Mouse (Mus musculus) left cerebral cortex, postnatal 25 days (tissue): ENCODE results near the gene Upk3bl. TPM values are rescaled to one million over a fixed set of nuclear protein-coding genes. Genes with fewer than 3 reads are reported as not detected.
"Not testable (repeated sequence)": the region's sequence is repeated elsewhere in the genome, so short reads cannot be mapped to it uniquely, and the experiment has no call there.

Experiments
- DNase-seq, 2 experiments: peaks; one replicate each; pipeline ENCODE4 v3.0.0; 2022; ENCODE audit warnings: low spot score in 2 of 2, mixed read lengths in 1 of 2
- intact Hi-C: fragments of 180-260 bp; cut with DNase I; formaldehyde crosslinking; loops from one replicate; pipeline ENCODE4 v1.15.1; 2025
- total RNA-seq, 2 experiments: library from RNA; stranded (reverse); gene quantifications; 2 replicates each; pipeline ENCODE4 v1.2.3; 2021

Upk3bl gene
- total RNA-seq, 2 experiments from 2014 or later: not detected

GRCm38 (mm10) chr5:136083669-136084107 lies 29.4 kb downstream of the Upk3bl start, which contains the start of gene Rasa4:
Rasa4 (plus strand) TSS chr5:136083916.
- peak; percentile 90 to 96 for DNase-seq
- intact Hi-C loops: no loop called here

GRCm38 (mm10) chr5:136084144-136084881 lies 30.0 kb downstream of the Upk3bl start:
- DNase-seq: no peak
- intact Hi-C loops: no loop called here

- no peak for DNase-seq
- intact Hi-C loops: no loop called here
Observed at GRCm38 (mm10) chr5:136084891-136085651, 30.8 kb downstream of the Upk3bl start.

GRCm38 (mm10) chr5:136086290-136086689 lies 32.0 kb downstream of the Upk3bl start:
- no peak for DNase-seq
- intact Hi-C loops: no loop called here

- intact Hi-C loops: no loop called here
- DNase-seq: no peak
Observed at GRCm38 (mm10) chr5:136088821-136089575, 34.7 kb downstream of the Upk3bl start.

GRCm38 (mm10) chr5:136091927-136092326 lies 37.6 kb downstream of the Upk3bl start:
- intact Hi-C loops: loop anchor here (10.0 kb wide), 1 partner anchor 503 kb away; no protein-coding TSS in a partner anchor
- DNase-seq: no peak

- intact Hi-C loops: loop anchor here (10.0 kb wide), 1 partner anchor 500 kb away; no protein-coding TSS in a partner anchor
- DNase-seq: peak in 1 of 2 experiments; percentile 56
Observed at GRCm38 (mm10) chr5:136094249-136095010, 40.1 kb downstream of the Upk3bl start.

GRCm38 (mm10) chr5:136095089-136095488 lies 40.8 kb downstream of the Upk3bl start:
- intact Hi-C loops: loop anchor here (10.0 kb wide), 1 partner anchor 500 kb away; no protein-coding TSS in a partner anchor
- no peak for DNase-seq

- intact Hi-C loops: loop anchor here (10.0 kb wide), 1 partner anchor 496 kb away; no protein-coding TSS in a partner anchor
- DNase-seq: no peak
Observed at GRCm38 (mm10) chr5:136098536-136098935, 44.2 kb downstream of the Upk3bl start.

- intact Hi-C loops: no loop called here
- DNase-seq: peak; percentile 76 to 80
Observed at GRCm38 (mm10) chr5:136102099-136102820, 48.0 kb downstream of the Upk3bl start.

GRCm38 (mm10) chr5:136104511-136104910 lies 50.2 kb downstream of the Upk3bl start:
- no peak for DNase-seq
- intact Hi-C loops: no loop called here

GRCm38 (mm10) chr5:136108486-136108885 lies 54.2 kb downstream of the Upk3bl start:
- no peak for DNase-seq
- intact Hi-C loops: no loop called here

- intact Hi-C loops: no loop called here
Observed at GRCm38 (mm10) chr5:136109042-136109441, 54.8 kb downstream of the Upk3bl start.

GRCm38 (mm10) chr5:136113546-136113945 lies 59.3 kb downstream of the Upk3bl start:
- intact Hi-C loops, DNase-seq: not testable (repeated sequence)

More at GRCm38 (mm10) chr5:136109042-136109441, 54.8 kb downstream of the Upk3bl start:
- DNase-seq: no peak
